Mouse (Mus musculus): ENCODE data around the gene Gda.

Gda gene

DNA sequence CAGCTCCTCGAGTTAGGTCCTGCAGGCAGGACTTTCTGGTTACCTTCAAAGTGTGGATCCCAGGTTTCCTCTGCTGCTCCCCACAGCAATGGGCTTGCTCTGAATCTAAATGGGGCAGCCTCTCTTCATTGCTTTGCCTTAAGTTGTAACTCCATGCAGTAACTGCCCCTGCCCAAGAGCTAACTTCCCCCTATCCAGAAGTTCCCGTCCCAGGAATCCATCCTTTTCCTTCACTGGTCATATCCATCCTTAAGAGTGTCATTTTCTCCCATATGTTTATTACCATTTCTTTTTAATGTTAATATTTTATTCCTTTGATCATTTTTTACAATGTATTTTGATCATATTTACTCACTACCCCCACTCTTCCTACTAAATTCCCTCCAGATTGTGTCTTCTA, at the start of gene Gda:
Gene Gda, minus strand, starts transcription at position 101 of the 400 bp plus-strand sequence.
- CTCF ChIA-PET: interaction anchor here in 3 of 4 experiments (0.7 to 2.0 kb wide), 5 partner anchors 13 to 274 kb away, joined by 3 to 4 read pairs (median 4); no protein-coding TSS in a partner anchor
- POLR2A ChIA-PET: interaction anchor here in 1 of 4 experiments (1.1 to 1.3 kb wide), 2 partner anchors 84 to 202 kb away, joined by 3 to 4 read pairs; no protein-coding TSS in a partner anchor

DNA sequence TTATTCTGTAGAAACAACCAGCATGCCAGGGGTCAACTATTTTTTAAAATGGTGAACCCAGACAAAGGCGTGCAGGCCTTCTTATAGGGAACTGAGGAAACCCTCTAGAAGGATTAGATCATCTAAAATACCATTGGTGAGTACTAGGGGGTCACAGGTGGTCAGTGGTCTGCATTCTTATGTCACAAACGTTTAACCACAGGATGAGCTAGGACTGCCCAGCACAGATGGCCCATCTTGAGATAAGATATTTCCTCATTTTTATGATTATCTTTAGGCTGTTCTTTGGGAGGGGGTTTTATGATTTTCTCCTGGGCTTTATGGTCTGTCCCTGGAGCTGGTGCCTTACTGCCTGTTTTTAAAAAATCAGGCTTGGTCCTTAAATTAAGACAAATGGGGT, 47.0 kb upstream of the Gda start:
- POLR2A ChIA-PET: no interaction called here

DNA sequence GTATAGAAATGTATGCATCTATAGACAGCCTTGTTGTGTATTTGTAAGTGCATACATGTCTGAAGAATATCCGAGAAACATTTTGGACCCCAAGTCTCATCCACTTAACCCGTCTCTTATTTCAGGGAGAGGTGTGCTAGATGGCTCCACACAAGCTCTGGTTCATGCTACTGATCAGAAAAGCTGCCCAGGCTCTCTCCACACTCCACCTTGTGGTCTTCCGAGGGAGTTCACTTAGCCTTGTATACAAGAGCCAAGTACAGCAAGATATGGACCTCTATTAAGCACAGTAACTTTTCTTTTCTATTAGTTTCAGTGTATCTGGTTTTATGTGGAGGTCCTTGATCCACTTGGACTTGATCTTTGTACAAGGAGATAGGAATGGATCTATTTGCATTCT, 36.9 kb upstream of the Gda start:
- POLR2A ChIA-PET: no interaction called here
- CTCF ChIA-PET: interaction anchor here (0.8 to 1.8 kb wide), 6 partner anchors 136 to 713 kb away, joined by 3 to 9 read pairs (median 5); no protein-coding TSS in a partner anchor

More for the DNA sequence above, 47.0 kb upstream of the Gda start:
- CTCF ChIA-PET: no interaction called here

DNA sequence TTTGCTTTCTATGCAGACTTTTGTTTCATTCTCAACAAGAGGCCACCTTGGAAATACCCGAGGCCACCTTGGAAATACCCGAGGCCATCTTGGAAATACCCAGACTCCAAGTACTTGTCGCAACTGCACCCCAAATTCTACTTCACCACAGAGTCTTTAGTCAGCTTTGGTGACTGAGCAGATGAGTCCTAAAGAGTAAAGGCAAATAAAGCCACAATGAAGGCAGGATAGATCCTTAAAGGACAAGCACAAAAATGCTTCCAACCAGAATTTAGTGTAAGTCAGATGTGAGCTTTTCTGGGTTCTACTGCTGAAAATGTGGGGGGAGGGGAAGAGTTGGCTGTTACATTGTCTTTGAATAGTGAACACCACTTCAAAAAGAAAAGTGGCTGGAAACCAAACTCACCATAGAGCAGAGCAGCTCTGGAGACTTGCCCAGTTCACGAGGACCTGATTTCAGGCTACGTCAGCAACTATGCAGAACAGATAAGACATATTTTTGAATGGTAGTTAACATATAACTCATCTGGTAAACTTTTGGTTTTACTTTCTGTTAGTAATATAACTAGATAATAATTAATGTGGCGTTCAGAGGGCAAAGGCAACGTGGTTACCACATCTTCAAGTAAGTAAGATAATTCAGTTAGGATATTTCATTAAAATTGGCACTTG, 34.5 kb upstream of the Gda start:
- ChIA-PET POLR2A (no interaction called here), CTCF (no interaction called here)

DNA sequence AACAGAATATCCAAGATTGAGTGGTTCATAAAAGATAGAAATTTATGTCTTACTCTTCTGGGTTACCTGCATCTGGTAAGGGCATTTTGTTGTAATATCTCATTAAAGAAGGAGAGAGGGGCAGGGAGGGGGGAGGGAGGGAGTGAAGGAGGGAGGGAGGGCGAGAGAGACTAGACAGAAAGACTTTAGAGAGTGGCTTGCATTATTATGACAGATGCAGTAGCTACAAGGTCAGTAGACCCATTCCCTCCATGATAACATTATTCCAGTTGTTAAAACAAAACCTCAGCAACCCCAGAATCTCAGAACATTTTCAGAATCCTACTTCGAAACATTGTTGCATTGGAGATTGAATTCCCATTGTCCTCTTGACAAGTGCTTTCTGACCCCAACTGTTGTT, 33.9 kb upstream of the Gda start:
- CTCF ChIA-PET: no interaction called here
- POLR2A ChIA-PET: no interaction called here

DNA sequence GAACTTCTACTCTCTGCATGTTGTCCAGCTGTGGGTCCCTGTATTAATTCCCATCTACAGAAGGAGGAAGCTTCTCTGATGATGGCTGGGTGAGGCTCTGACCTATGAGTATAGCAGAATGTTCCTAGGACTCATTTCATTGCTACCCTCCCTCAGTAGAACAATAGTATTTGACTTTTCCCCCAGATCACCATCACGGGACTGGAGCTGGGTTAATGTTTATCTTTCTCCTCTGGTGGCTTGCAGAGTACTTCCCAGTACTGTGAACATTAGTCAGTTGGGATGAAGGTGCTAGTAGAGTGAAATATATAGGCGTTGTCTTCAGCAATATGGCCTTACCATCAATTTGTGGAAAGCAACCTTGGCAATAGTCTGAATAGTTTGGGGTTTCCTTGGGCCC, 31.5 kb upstream of the Gda start:
- POLR2A ChIA-PET: interaction anchor here in 1 of 4 experiments (0.5 kb wide), 1 partner anchor 202 kb away, joined by 3 read pairs; no protein-coding TSS in a partner anchor
- CTCF ChIA-PET: no interaction called here

DNA sequence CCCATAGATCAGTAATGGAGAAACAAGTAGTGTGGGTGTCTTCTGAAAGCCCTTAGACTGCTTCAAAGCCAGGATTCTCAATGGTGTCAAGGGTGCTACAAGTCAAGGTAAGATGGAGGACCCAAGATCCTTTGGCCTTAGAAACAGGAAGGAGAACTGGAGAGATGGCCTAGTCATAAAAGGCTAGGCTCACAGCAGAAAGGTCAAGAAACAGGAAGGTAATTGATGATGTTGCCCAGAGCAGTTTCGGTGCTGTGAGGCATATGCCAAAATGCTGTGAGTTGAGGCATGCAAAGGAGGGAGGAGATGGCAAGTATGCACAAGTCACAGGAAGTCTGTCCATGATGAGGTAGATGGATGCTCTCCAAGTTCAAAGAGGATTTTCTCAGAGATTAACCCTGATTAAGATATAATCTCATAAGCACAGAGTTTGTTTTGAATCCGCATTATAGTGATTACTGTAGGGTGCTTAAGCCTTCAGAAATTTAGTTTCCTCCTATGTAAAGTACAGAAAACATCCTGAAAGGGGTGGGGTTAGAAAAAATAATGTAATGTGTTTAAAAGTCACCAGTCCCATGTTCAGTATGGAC, 26.2 kb upstream of the Gda start:
- CTCF ChIA-PET: interaction anchor here in 1 of 4 experiments (0.5 kb wide), 1 partner anchor 48 kb away, joined by 3 read pairs; no protein-coding TSS in a partner anchor

DNA sequence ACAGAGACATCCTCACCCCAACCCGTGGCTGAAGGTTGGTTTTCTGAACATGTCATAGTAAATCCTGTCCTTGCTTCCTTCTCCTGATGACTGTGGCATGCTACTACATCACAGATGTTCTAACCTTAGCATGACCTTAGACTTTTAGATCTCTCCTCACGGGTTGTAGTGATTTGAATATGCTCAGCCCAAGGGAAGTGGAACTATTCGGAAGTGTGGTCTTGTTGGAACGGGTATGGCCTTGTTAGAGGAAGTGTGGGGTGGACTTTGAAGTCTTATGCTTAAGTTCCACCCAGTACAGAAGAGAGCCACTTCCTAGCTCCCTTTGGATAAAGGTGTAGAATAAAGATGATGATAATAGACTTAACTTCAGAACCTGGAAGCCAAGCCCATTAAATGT, 22.6 kb upstream of the Gda start:
- CTCF ChIA-PET: no interaction called here
- POLR2A ChIA-PET: no interaction called here

More for the DNA sequence above, 26.2 kb upstream of the Gda start:
- POLR2A ChIA-PET: interaction anchor here in 1 of 4 experiments (0.6 kb wide), 1 partner anchor 743 kb away, joined by 3 read pairs; no protein-coding TSS in a partner anchor

DNA sequence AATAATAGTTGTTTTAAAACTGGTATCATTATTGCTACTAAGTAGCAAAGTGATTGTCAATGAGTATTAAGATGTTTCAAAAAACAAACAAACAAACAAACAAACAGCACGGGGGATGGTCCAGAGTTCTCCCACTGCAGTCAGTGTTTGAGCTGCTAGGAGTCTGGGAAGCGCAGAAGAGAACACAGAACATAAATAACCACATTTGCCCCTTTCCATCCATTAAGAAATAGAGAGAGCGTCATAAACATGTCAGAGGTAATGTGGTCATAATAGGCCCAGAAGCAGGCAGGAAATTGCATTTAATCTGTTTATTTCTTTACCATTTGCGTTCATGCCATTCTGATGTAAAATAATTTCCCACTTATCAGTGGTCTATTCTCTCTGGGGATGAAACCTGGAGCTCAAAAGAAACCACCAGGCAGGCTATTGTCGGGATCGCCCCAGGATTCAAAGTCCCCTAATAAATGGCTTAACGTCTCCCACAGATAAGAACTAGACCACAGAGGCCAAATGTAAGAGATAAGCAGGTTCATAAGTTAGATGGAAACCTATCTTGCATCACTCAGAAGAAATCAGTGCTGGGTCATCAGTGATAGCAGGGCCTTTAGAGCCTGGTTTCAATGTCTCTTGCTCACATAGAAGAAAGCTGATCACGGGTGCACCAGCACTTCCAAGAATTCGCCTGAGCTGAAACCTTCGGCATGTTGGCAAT, 20.7 kb upstream of the Gda start:
- CTCF ChIA-PET: no interaction called here
- POLR2A ChIA-PET: no interaction called here

DNA sequence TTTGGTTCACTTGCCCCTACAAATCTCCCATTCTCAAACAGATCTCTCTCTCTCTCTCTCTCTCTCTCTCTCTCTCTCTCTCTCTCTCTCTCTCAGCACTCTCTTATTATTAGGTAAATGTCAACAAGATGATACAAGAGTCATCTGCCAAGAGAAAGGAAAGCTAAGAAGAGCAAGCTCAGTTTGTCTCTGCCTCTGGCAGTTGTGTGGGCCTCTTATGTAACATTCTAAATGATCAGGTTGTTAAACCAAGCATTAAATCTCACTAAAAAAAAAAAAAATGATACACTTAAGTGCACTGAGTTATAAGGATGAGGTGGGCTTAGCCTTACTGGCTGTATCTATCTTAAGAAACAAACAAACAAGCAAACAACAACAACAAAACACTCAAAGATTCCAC, 18.1 kb upstream of the Gda start:
- POLR2A ChIA-PET: no interaction called here
- CTCF ChIA-PET: interaction anchor here in 1 of 4 experiments (0.6 kb wide), 1 partner anchor 18 kb away, joined by 4 read pairs; the partner anchor contains the start of gene Gda

DNA sequence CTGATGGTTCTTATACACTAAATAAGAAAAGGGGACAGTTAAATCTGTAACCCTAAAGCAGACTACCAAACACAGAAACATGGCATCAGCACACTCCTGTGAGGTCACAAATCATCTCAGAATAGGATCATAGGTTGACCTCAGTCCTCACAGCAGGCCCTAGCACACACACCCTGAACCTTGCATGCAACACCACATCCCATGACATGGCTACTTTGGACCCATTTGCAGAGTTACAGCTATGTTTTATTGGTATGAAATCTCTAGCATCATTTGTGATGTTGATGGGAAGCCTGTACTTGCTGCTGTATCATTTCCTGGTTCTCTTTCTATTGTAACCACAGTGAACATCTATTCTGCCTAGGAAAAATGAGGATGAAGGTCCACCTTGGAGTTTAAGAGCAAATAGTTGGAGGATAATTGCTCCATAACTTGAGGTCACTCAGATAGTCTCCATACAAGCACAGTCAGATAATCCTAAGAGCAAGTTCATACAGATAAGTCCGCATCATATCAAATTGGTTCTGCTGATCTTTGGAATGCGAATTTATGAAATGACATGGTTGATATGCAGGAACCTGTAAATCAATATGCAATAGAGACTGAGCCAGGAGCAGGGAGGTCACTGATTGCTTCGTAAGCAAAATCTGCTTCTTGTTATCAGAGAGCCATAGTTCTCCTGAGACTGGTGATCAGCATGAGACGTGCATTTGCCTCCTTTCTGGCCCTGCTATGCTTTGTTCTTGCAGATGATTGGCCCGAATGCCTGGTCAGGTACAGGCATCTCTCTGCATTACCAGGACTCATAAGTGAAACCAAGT, 14.1 kb upstream of the Gda start:
- CTCF ChIA-PET: no interaction called here
- POLR2A ChIA-PET: interaction anchor here in 1 of 4 experiments (0.6 kb wide), 1 partner anchor 47 kb away, joined by 3 read pairs; no protein-coding TSS in a partner anchor

DNA sequence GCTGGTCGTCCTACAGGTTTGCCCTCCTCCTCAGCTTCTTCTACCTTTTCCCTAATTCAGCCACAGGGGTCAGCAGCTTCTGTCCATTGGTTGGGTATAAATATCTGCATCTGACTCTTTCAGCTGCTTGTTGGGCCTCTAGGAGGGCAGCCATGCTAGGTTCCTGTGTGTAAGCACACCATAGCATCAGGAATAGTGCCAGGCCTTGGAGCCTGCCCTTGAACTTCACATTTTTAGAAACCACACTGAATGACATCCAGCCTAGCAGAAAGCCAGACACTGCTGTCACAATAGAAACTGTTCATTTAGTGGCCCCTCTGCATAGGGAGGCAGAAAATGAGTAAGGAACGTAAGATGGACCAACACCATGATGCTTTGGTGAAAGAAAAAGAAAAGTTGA, 8.9 kb upstream of the Gda start:
- CTCF ChIA-PET: no interaction called here
- POLR2A ChIA-PET: no interaction called here

DNA sequence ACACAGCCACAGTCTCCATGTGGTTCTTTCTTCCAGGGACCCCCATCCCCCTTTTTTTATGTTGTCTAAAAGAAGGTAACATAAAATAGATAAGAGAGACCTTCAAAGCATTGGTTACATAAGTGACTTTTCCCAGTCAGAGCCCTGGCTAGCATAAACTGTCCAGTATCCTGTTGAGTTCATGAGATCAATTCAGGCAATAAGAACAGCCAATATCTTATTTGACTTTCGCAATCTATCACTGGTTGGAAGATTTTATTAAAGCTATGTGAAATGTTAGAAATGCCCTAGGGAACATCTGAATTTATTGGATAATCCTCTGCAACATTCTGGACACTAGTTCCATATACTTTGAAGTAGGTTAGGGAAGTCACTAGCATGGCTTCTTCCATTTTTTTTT, 7.8 kb upstream of the Gda start:
- ChIA-PET CTCF (no interaction called here), POLR2A (no interaction called here)

DNA sequence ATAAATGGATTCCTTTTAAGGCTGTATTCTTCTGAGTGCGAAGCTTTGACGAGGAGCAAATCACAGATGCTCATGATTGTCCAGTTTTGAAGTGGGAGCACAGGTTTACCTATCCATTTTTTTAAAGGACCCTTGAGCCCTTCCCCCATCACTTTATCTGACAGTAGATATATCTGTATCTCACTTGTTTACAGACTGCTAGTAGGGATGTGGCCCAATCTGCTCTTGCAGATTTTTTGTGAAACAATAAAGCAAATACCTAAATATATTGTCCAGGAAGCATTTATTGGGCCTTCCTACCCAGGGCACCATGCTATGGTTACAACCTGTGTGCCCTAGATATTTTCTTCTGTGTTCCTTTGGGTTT, 6.8 kb upstream of the Gda start:
- CTCF ChIA-PET: no interaction called here
- POLR2A ChIA-PET: no interaction called here

DNA sequence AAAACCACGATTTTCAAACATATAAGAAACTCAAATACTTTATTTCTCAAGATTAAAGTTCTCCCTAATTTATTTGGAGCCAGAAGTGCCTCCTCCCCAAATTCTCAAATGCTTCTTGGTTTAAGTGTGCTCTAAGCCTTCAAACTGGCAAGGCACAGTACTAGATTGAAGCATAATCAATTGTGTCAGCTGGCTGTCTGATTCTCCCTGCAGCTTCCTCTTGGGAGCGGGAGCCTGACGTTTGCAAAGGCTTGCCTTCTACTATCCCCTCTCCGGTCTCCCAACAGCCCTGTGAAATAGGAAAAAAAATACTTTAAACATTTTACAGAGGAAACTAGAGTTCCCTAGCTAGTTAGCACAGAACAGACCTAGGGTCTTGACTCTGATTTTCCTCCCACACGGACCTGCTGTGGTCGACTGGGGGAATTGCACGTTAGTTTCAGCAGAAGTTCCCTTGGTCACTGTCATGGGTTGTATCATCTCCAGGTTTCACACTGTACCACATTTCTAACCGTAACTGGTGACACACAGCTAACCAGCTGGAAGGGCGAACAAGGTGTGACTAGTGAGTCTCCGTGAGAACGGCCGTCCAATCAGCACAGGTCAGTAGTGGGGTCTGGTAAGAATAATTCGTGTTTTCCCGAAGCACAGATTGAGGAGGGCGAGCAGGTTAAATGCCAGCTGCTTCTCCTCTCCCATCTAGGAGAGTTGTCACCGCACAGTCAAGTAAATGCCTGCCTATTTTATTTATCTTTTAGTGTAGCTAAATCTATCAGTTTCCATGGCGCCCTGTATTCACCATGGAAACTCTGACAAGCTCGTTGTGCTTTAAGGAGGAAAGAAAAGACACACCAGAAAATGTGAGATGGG, 6.2 kb upstream of the Gda start:
- CTCF ChIA-PET: no interaction called here

DNA sequence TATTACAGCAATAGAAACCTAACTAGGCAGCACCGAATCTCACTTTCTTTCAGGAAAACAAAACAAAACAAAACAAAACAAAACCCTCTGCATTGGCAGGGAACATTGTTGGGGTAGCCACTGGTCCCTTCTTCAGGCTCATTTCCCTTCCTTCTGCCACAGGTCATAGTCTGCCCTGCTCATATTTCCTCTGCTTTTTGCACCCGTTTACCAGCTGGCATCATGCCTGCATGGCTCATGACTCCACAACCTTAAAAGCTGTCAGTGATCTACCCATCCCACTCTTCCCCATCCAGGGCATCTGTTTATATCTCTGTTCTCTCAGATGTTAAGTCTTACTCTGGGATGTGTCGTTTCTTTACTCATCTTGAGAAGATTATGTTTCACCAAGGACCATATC, 5.3 kb upstream of the Gda start:
- ChIA-PET CTCF (no interaction called here), POLR2A (no interaction called here)

More for the DNA sequence above, 6.2 kb upstream of the Gda start:
- POLR2A ChIA-PET: no interaction called here

DNA sequence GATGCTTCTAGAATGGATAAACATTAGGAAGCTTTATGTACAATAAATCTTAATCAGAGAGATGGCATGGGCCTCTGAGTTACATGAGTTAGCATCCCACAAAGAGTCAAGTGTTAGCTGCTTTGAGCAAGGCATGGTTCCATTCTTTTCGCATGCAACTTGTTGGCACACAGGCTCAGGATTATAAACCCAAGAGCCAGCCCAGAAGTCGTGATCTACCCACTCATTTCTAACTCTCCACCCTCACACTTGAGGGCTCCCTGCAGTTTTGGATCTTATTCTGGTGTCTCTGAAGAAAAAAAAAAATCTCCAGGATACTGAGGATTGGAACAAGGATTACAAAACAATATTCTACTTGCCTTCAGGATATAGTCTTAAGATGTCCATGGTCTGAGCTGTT, 4.5 kb upstream of the Gda start:
- CTCF ChIA-PET: no interaction called here
- POLR2A ChIA-PET: no interaction called here

DNA sequence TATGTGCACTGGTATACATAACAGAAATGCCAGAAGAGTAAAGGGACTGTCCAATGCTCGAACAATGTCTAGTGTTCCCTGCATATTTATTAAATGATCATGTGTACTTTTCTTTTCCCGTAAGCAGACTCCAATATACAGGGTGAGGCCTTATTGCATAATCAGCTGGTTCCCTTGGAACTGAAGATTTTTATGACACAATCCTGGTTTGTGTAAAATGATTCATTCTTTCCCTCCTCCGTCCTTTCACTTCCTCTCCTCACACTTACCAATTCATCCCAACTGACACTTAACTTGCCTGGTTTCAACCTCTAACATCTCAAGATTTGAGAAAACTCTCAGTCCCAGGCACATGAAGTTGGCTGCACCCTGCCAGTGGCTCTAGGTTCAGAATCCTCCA, 3.5 kb upstream of the Gda start:
- CTCF ChIA-PET: no interaction called here

More for the DNA sequence above, 3.5 kb upstream of the Gda start:
- POLR2A ChIA-PET: interaction anchor here in 1 of 4 experiments (0.8 kb wide), 1 partner anchor 163 kb away, joined by 3 read pairs; no protein-coding TSS in a partner anchor
